ENCODE assay signal across 8 mouse cellular contexts in the genomic region with DNA sequence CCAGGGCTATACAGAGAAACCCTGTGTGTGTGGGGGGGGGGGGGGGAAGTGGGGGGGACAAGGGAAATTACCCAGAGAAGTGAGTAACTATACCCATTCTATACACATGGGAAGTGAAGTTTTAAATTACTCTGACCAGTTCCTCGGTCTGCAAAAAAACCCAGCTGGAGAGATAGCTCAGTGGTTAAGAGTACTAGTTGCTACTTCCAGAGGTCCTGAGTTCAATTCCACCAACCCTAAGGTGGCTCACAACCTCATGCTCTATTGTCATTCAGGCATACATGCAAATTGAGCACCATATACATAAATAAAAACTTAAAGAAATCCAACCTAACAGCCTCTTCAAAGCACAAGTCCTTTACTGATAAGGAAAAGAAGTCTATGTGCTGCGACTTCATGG. TPM values are rescaled to one million over a fixed set of nuclear protein-coding genes. Genes with fewer than 3 reads are reported as not detected.
DNase-seq lines count a peak whose midpoint lies in the region; ATAC-seq and TF ChIP-seq lines count a peak whose summit lies in the region.

No protein-coding gene starts in this region.

- 33% methylated on average over 2 of the region's 2 CpGs for WGBS in limb, embryonic 15.5 days
- 27% methylated on average over 2 of the region's 2 CpGs for WGBS in stomach, postnatal 0 days

- TF ChIP-seq EP300 in stomach, postnatal 0 days (optimal IDR thresholded peaks at IDR 0.05): no peak

- peaks cover 26% of the 10 kb centered on the region for H3K4me1 ChIP-seq in limb, embryonic 15.5 days
- peaks cover 2% of the 10 kb centered on the region; the same call in 1 of the 2 replicates for H3K4me1 ChIP-seq in stomach, postnatal 0 days (replicated peaks; ENCODE audit: control insufficient read depth, insufficient read depth)

- DNase-seq in cerebellum, adult 8-10 months: peak; percentile 15
- DNase-seq in cerebellum, adult 11-12 months: no peak
- DNase-seq in spleen, postnatal 36 days (ENCODE audit: low spot score in 2 of 2): peak; percentile 5 to 22
- no peak for DNase-seq in spleen, adult 12 weeks (ENCODE audit: low spot score)
- no peak for DNase-seq in stomach, postnatal 0 days (ENCODE audit: low spot score)
- DNase-seq in urinary bladder, postnatal 36 days (ENCODE audit: low spot score in 2 of 2): no peak

- no peaks in the 10 kb centered on the region for H3K27me3 ChIP-seq in limb, embryonic 15.5 days
- no peaks in the 10 kb centered on the region for H3K27me3 ChIP-seq in stomach, postnatal 0 days (ENCODE audit: control insufficient read depth, insufficient read depth, low read length)

- peak overlapping the region; percentile 63 for H3K4me2 ChIP-seq in limb, embryonic 15.5 days
- peak overlapping the region; percentile 49 for H3K4me2 ChIP-seq in stomach, postnatal 0 days (replicated peaks; ENCODE audit: low read depth)

- no peaks in the 10 kb centered on the region for H3K9me3 ChIP-seq in limb, embryonic 15.5 days
- H3K9me3 ChIP-seq in stomach, postnatal 0 days (ENCODE audit: control insufficient read depth, low read length): no peaks in the 10 kb centered on the region

- no peak overlapping the region for H3K9ac ChIP-seq in limb, embryonic 15.5 days
- no peak overlapping the region for H3K9ac ChIP-seq in stomach, postnatal 0 days (ENCODE audit: low read length)

- no peak for ATAC-seq in limb, embryonic 15.5 days (ENCODE audit: insufficient number of reproducible peaks, low FRiP score, low TSS enrichment, low read depth)
- ATAC-seq in stomach, postnatal 0 days (ENCODE audit: low FRiP score, low TSS enrichment): no peak
- ATAC-seq in monocyte, adult 5-6 weeks (replicated peaks; ENCODE audit: insufficient number of reproducible peaks, low FRiP score, low TSS enrichment, poor library complexity, severe bottlenecking): no peak

- H3K4me3 ChIP-seq in limb, embryonic 15.5 days: peak overlapping the region; percentile 72
- H3K4me3 ChIP-seq in stomach, postnatal 0 days (ENCODE audit: low read depth, low read length): peak overlapping the region; percentile 95; the same call in 1 of the 2 replicates

- TF ChIP-seq CTCF in stomach, postnatal 0 days (IDR thresholded peaks at IDR 0.05; ENCODE audit: low read depth): no peak

- peaks cover 3% of the 10 kb centered on the region for H3K36me3 ChIP-seq in limb, embryonic 15.5 days
- H3K36me3 ChIP-seq in stomach, postnatal 0 days (ENCODE audit: control insufficient read depth, insufficient read depth, low read length): no peaks in the 10 kb centered on the region

- H3K27ac ChIP-seq in limb, embryonic 15.5 days: peak overlapping the region; percentile 84
- no peak overlapping the region; the same call in 1 of the 2 replicates for H3K27ac ChIP-seq in stomach, postnatal 0 days (replicated peaks)

RNA-seq across cellular contexts. Expression of gene Slf2, which starts 0.8 kb away (rescaled TPM):
- 29.1 and 29.2 TPM in 2 replicates for polyA plus RNA-seq in limb, embryonic 15.5 days (2015; fragmentation: Nextera tagmentation; extraction: Ambion mirVana)
- 9.3 and 9.8 TPM in 2 replicates for polyA plus RNA-seq in stomach, postnatal 0 days (2015; fragmentation: Nextera tagmentation; extraction: Ambion mirVana)
- total RNA-seq in monocyte, adult 5-6 weeks (2017): 49.9 to 61.5 TPM (median 58.2 TPM) in 3 replicates

RNA-seq across cellular contexts. Expression of gene Sema4g, which starts 58.8 kb away (rescaled TPM):
- 3.8 and 4.9 TPM in 2 replicates for polyA plus RNA-seq in limb, embryonic 15.5 days (2015; fragmentation: Nextera tagmentation; extraction: Ambion mirVana)
- polyA plus RNA-seq in stomach, postnatal 0 days (2015; fragmentation: Nextera tagmentation; extraction: Ambion mirVana): 1.4 and 1.8 TPM in 2 replicates
- 0.29 to 0.39 TPM in 2 of 3 replicates, not detected in the other for total RNA-seq in monocyte, adult 5-6 weeks (2017)

Comparison
In these comparisons a context has a peak if more than half of its experiments do, and no peak if none do; other contexts are left out.
1. DNase-seq: peak in cerebellum, adult 8-10 months (single experiment) and spleen, postnatal 36 days (2 of 2); none in cerebellum, adult 11-12 months (single experiment), spleen, adult 12 weeks (single experiment), stomach, postnatal 0 days (single experiment) and urinary bladder, postnatal 36 days (0 of 2).